Mouse (Mus musculus): ENCODE results near the gene Synpo2. TPM values are rescaled to one million over a fixed set of nuclear protein-coding genes. Genes with fewer than 3 reads are reported as not detected.

The Synpo2 gene
- total and polyA plus RNA-seq, 3 experiments, result 0.22 TPM; not detected in 2

DNA sequence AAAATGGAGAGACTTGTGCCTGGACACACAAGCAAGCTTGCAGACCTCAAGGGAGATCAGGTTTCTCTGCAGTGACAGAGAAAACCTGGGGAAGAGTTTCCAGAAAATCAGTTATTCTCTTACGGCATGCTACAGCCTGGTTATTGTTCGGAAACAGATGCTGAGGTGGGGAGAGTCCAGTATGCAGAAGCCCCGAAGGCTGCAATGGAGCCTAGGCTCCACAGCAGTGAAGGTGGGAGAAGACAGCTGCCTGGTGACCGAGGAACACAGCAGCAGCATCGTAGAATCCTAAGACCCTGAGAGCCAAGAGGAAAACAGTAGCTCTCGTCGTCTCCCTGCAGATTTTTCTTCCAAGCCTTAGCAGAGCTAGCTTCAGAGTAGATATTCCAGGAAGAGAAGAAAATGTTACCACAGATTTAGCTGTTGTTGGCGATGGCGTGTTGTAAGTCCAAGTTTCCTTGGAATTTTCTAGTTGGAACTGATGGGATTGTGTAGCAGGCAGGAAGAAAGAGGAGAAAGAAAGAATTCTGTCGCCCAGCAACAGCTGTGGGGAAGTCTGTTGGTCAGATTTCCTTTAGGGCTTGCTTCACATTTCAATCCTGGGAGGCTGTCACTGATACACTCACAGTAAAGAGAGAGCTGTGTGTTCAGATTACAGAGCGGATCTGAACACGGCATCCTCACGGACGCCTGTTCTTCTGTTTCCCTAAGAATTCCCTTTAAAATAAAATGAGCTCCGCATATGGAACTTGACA is 48.4 kb downstream of the Synpo2 start:
- no peaks in the 10 kb centered on the region for H3K4me1 ChIP-seq (ENCODE audit: insufficient read depth, low read depth, low read length)
- no peaks in the 10 kb centered on the region for H3K36me3 ChIP-seq (replicated peaks)
- no peak overlapping the region for H3K4me3 ChIP-seq (ENCODE audit: low read depth, low read length)
- H3K27me3 ChIP-seq (ENCODE audit: insufficient read depth, low read length), result no peaks in the 10 kb centered on the region
- DNase-seq (ENCODE audit: low spot score) (no peak), ATAC-seq (ENCODE audit: extremely low read depth, insufficient number of reproducible peaks, low FRiP score, poor library complexity, severe bottlenecking) (no peak)
- TF ChIP-seq GATA2 (IDR thresholded peaks at IDR 0.05; ENCODE audit: borderline replicate concordance, low read depth, low read length), result no peak
- TF ChIP-seq GATA1 (IDR thresholded peaks at IDR 0.05; ENCODE audit: borderline replicate concordance, low read length), result no peak
- TF ChIP-seq TAL1 (conservative IDR thresholded peaks at IDR 0.05; ENCODE audit: low read depth, low read length), result no peak
- TF ChIP-seq POLR2AphosphoS5 (IDR thresholded peaks at IDR 0.05; ENCODE audit: insufficient replicate concordance, low read depth, low read length), result no peak
- no peaks in the 10 kb centered on the region for H3K9me3 ChIP-seq (replicated peaks)

DNA sequence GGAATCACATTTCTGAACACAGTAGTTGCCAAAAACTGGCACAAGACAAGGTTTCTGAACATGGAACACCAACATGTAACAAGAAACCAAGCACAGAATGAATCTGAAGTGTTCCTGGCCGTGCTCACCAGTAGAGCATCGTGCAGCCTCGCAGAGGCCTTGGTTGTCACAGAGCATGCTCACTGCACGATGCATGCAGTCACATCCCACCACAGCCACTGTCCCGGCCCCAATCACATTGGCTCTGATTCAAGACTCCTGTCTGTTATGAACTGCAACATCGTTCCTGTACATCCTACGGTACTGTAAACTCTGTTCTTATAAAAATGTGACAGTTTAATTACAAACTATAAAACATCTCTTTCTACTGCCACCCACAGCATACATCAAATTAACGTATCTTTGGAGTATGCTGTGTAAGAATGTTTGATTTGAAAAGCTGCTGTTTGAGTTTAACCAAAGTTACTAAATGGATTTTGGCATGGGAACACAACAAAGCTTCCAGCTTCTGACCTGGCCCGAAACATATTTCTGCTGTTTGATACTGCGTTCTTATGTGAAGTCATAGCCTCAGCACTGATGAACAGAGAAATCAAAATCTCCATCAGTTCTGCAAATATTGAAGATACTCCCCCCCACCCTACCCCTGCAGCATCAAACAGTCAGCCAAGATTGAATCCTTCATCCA is 50.6 kb downstream of the Synpo2 start:
- H3K4me1 ChIP-seq (ENCODE audit: insufficient read depth, low read depth, low read length), result no peaks in the 10 kb centered on the region
- DNase-seq (ENCODE audit: low spot score) (no peak), ATAC-seq (ENCODE audit: extremely low read depth, insufficient number of reproducible peaks, low FRiP score, poor library complexity, severe bottlenecking) (no peak)
- no peaks in the 10 kb centered on the region for H3K27me3 ChIP-seq (ENCODE audit: insufficient read depth, low read length)
- H3K9me3 ChIP-seq (replicated peaks), result no peaks in the 10 kb centered on the region
- TF ChIP-seq GATA2 (IDR thresholded peaks at IDR 0.05; ENCODE audit: borderline replicate concordance, low read depth, low read length) (no peak), POLR2AphosphoS5 (IDR thresholded peaks at IDR 0.05; ENCODE audit: insufficient replicate concordance, low read depth, low read length) (no peak), GATA1 (IDR thresholded peaks at IDR 0.05; ENCODE audit: borderline replicate concordance, low read length) (no peak), CTCF (IDR thresholded peaks at IDR 0.05; ENCODE audit: low read depth, low read length) (no peak), TAL1 (conservative IDR thresholded peaks at IDR 0.05; ENCODE audit: low read depth, low read length) (no peak)
- no peak overlapping the region for H3K4me3 ChIP-seq (ENCODE audit: low read depth, low read length)
- no peaks in the 10 kb centered on the region for H3K36me3 ChIP-seq (replicated peaks)

DNA sequence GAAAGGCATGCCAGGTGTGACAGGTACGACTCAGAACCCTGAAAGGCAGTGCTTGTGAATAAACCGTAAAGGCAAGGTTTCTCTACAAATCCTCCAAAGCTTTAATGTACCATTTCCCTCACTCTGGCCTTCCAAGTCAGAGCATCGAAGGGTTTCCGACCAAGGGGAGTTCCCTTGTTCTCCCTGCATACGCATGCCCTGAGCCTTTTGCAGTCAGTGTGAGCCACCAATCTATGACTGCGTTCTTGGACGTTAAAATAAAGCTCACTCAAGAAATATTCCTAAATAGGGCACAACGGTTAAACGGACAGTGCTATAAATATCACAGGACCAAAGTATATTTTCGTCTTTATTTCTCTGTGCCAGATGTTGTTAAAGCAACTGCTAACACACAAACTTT is 51.7 kb downstream of the Synpo2 start:
- H3K4me3 ChIP-seq (ENCODE audit: low read depth, low read length), result no peak overlapping the region
- TF ChIP-seq POLR2AphosphoS5 (IDR thresholded peaks at IDR 0.05; ENCODE audit: insufficient replicate concordance, low read depth, low read length) (no peak), TAL1 (conservative IDR thresholded peaks at IDR 0.05; ENCODE audit: low read depth, low read length) (no peak), CTCF (IDR thresholded peaks at IDR 0.05; ENCODE audit: low read depth, low read length) (no peak), GATA1 (IDR thresholded peaks at IDR 0.05; ENCODE audit: borderline replicate concordance, low read length) (no peak), GATA2 (IDR thresholded peaks at IDR 0.05; ENCODE audit: borderline replicate concordance, low read depth, low read length) (no peak)

GRCm38 (mm10) chr3:123179508-123179907 is 56.4 kb downstream of the Synpo2 start:
- H3K4me1 ChIP-seq (ENCODE audit: insufficient read depth, low read depth, low read length), result no peaks in the 10 kb centered on the region
- H3K27me3 ChIP-seq (ENCODE audit: insufficient read depth, low read length), result no peaks in the 10 kb centered on the region
- no peak for TF ChIP-seq GATA2 (IDR thresholded peaks at IDR 0.05; ENCODE audit: borderline replicate concordance, low read depth, low read length)
- no peak for TF ChIP-seq CTCF (IDR thresholded peaks at IDR 0.05; ENCODE audit: low read depth, low read length)
- TF ChIP-seq TAL1 (conservative IDR thresholded peaks at IDR 0.05; ENCODE audit: low read depth, low read length), result no peak
- TF ChIP-seq POLR2AphosphoS5 (IDR thresholded peaks at IDR 0.05; ENCODE audit: insufficient replicate concordance, low read depth, low read length), result no peak
- TF ChIP-seq GATA1 (IDR thresholded peaks at IDR 0.05; ENCODE audit: borderline replicate concordance, low read length), result no peak
- no peaks in the 10 kb centered on the region for H3K9me3 ChIP-seq (replicated peaks)
- no peaks in the 10 kb centered on the region for H3K36me3 ChIP-seq (replicated peaks)
- no peak overlapping the region for H3K4me3 ChIP-seq (ENCODE audit: low read depth, low read length)
- no peak for ATAC-seq (ENCODE audit: extremely low read depth, insufficient number of reproducible peaks, low FRiP score, poor library complexity, severe bottlenecking)
- DNase-seq (ENCODE audit: low spot score), result no peak

More for the DNA sequence above, 51.7 kb downstream of the Synpo2 start:
- Histone ChIP-seq H3K4me1 (ENCODE audit: insufficient read depth, low read depth, low read length) (no peaks in the 10 kb centered on the region), H3K9me3 (replicated peaks) (no peaks in the 10 kb centered on the region), H3K27me3 (ENCODE audit: insufficient read depth, low read length) (no peaks in the 10 kb centered on the region), H3K36me3 (replicated peaks) (no peaks in the 10 kb centered on the region)
- DNase-seq (ENCODE audit: low spot score), result no peak
- ATAC-seq (ENCODE audit: extremely low read depth, insufficient number of reproducible peaks, low FRiP score, poor library complexity, severe bottlenecking), result no peak

DNA sequence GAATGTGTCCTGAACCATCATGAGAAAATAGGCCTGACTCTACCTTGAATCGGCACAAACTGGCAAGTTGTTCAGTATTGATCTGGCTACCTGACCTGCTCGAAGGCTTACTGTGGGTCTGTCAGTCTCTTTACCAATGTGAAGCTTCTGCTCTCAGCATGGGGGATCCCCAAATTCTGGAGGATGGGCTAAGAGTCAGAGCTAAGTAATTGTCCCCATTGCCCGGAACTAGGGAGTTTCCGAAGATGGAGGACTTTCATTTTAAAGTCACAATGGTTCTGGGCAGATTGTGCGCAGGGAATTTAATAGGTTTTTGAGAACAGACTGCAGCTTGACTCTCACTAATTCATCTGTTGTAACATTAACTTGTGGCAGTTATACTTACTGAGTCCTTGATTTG is 56.9 kb downstream of the Synpo2 start:
- no peak for TF ChIP-seq GATA1 (IDR thresholded peaks at IDR 0.05; ENCODE audit: borderline replicate concordance, low read length)
- TF ChIP-seq GATA2 (IDR thresholded peaks at IDR 0.05; ENCODE audit: borderline replicate concordance, low read depth, low read length), result no peak
- TF ChIP-seq CTCF (IDR thresholded peaks at IDR 0.05; ENCODE audit: low read depth, low read length), result no peak
- no peak for TF ChIP-seq POLR2AphosphoS5 (IDR thresholded peaks at IDR 0.05; ENCODE audit: insufficient replicate concordance, low read depth, low read length)
- TF ChIP-seq TAL1 (conservative IDR thresholded peaks at IDR 0.05; ENCODE audit: low read depth, low read length), result no peak

DNA sequence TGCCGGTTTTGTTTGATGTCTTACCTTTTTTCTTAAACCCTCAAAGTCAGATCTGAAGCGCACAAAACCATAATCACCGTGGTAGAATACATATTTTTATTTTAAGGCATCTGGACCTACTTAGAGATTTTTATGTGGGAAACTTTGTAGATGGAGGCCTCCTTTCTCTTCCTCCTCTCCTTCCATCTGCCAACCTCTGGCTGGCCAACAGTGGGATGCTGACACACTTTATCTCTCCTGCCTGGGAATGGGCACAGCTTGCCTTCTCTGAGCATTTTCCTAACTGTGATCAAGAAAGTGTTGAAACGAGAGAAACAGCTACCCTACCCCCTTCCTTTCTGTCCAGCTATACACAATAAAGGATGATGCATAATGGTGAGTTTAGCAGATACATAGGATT is 57.5 kb downstream of the Synpo2 start:
- DNase-seq (ENCODE audit: low spot score) (no peak), ATAC-seq (ENCODE audit: extremely low read depth, insufficient number of reproducible peaks, low FRiP score, poor library complexity, severe bottlenecking) (no peak)
- H3K27me3 ChIP-seq (ENCODE audit: insufficient read depth, low read length), result no peaks in the 10 kb centered on the region
- H3K4me1 ChIP-seq (ENCODE audit: insufficient read depth, low read depth, low read length), result no peaks in the 10 kb centered on the region
- H3K9me3 ChIP-seq (replicated peaks), result no peaks in the 10 kb centered on the region
- no peak overlapping the region for H3K4me3 ChIP-seq (ENCODE audit: low read depth, low read length)
- TF ChIP-seq CTCF (IDR thresholded peaks at IDR 0.05; ENCODE audit: low read depth, low read length) (no peak), POLR2AphosphoS5 (IDR thresholded peaks at IDR 0.05; ENCODE audit: insufficient replicate concordance, low read depth, low read length) (no peak), GATA1 (IDR thresholded peaks at IDR 0.05; ENCODE audit: borderline replicate concordance, low read length) (no peak), GATA2 (IDR thresholded peaks at IDR 0.05; ENCODE audit: borderline replicate concordance, low read depth, low read length) (no peak), TAL1 (conservative IDR thresholded peaks at IDR 0.05; ENCODE audit: low read depth, low read length) (no peak)
- H3K36me3 ChIP-seq (replicated peaks), result no peaks in the 10 kb centered on the region

More for the DNA sequence above, 56.9 kb downstream of the Synpo2 start:
- Histone ChIP-seq H3K9me3 (replicated peaks) (no peaks in the 10 kb centered on the region), H3K27me3 (ENCODE audit: insufficient read depth, low read length) (no peaks in the 10 kb centered on the region), H3K4me3 (ENCODE audit: low read depth, low read length) (no peak overlapping the region), H3K36me3 (replicated peaks) (no peaks in the 10 kb centered on the region), H3K4me1 (ENCODE audit: insufficient read depth, low read depth, low read length) (no peaks in the 10 kb centered on the region)
- ATAC-seq (ENCODE audit: extremely low read depth, insufficient number of reproducible peaks, low FRiP score, poor library complexity, severe bottlenecking), result no peak
- DNase-seq (ENCODE audit: low spot score), result no peak

Measured in G1E (cell line).